Mouse (Mus musculus) lung, postnatal 36 days (tissue): ENCODE data around the gene Fbxw11.

ENCODE experiments used
- DNase-seq: peaks from one replicate; pipeline ENCODE4 v3.0.0; 2022; ENCODE audit warnings: mixed read lengths

Gene Fbxw11

DNA sequence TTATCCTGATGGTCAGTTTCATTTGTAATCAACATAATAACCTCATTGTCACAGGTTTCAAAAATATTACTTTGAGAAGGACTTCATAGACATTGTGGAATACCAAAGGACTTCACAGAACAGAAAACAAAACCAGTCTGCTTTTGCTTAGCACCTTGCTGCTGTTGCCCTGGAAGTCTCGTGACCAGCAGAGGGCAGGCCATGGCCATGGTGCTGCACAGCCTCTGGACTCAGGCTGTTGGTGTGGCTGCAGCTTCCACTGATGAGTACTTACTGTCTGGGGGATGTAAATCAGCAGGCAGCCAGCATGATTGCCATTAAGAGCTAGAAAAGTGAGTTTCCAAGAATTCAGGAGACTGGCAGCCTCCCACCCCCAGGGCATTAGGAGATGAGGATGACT is 16.8 kb upstream of the Fbxw11 start:
- peak; percentile 87 for DNase-seq

DNA sequence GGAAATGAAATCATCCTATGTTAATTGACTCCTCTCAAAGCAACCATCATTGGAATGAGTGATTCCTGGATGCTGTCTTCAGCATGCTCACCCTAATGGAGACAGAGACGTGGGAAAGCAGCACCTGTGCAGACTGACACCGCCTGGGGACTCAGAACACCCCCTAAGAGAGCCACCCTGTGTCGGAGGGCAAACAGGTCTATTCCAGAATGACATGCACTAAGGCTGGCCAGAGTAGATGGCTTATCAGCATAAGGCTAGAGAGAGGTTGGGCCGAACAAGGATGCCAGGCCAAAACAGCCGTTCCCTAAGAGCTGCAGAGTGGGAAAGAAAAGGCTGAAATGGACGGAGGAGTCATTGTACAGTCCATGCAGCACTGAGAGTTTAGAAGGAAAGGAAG is 16.4 kb upstream of the Fbxw11 start:
- DNase-seq = no peak

DNA sequence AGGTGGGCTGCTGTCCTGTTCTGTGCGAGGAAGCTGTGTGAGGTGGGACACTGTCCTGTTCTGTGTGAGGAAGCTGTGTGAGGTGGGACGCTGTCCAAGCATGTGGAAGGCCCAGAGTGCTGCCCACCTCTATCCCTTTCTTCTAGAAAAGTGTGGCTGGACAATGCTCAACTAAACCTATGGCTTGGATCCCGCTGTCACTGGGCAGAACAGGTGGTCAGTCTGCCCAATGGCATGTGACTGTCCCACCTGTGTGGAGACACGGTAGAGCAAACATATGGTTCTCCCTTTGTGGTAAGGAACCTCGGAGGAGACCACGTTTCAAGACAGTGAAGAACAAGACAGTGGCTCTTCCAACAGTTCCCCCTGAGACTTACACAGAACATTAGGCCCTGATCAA is 14.6 kb upstream of the Fbxw11 start:
- DNase-seq = no peak

DNA sequence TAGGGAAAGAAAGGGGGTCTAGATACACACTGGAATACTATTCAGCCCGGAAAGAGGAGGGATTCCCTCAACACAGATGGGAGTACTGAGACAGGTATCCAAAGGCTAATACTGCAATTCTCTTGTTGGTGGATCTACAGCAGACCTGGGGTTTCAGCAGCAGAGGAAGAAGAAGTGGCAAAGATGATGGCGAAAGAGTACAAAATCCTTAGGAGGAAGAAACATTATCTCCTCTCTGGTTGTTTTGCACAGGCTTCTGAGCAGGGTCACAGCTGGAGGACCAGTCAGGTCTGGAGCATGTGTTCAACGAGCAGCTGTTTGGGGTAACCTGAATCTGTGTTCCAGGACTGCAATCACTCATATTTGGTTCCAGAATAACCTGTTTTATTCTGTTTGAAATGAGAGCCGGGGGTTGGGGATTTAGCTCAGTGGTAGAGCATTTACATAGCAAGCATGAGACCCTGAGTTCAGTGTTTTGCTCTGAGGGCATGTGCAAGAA is 12.8 kb upstream of the Fbxw11 start:
- DNase-seq = no peak

DNA sequence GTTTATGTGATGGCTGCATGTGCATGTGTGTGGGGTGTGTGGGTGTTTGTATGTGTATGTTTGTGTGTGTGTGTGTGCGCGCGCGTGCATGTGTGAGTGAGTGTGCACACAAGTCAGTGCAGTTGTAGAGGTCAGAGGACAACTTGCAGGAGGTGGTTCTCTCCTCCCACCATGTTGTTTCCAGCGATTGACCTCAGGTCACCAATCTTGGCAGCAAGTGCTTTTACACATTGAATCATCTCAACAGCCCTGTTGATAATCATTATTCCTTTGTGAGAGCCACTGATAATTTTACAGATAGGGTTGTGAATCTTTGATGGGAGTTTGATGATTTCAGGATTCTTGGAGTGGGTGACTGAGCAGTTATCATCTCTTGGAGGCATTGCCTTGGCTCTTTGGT is 9.9 kb upstream of the Fbxw11 start:
- DNase-seq = no peak

DNA sequence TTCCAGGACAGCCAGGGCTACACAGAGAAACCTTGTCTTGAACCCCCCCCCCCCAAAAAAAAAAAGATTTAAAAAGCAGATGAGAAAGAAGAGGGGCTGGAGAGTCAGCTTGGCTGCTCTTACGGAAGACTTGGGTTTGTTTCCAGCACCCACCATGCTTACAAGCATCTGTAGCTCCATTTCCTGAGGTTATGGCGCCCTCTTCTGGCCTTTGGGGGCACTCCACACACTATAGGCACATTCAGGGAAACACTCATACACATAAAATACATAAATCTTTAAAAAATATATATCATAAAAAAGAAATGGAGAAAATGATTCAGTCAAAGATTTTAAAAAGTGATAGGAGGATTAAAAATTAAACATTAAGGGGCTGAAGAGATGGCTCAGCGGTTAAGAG is 9.0 kb upstream of the Fbxw11 start:
- DNase-seq = no peak

DNA sequence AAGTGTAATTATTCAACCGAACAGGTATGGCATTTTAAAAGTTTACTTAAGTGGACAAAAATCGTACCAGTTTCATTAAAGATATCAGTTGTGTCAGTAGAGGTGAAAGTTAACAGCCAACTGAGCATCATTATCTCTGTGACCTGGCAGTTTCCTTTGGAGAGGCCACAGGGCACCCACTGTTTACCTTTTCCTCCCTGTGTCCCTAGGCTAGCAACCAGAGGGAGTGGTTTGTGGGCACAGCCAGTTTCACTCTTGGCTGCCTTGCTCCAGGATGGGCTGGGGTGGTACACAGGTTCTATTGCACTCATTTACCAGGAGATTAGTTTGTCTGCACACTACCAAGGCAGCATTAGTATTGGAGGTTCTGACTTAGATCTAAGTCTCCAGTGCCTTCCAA is 8.4 kb upstream of the Fbxw11 start:
- no peak for DNase-seq

DNA sequence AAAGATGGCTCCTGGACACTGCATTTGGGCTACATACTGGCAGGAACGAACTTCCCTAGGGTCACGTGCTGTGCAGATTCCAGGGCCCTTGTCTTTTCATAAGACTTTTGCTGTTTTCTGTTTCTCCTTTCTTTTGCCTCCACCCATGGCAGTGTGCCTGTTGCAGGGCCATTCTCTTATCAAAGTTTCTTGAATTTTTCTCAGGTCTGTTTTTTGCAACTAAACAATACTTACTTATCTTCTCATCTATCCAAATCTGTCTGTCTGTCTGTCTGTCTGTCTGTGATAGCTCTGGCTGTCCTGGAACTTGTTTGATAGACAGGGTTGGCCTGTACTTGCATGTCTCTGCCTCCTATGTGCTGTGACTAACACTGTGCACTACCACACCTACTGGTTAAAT is 7.7 kb upstream of the Fbxw11 start:
- no peak for DNase-seq

DNA sequence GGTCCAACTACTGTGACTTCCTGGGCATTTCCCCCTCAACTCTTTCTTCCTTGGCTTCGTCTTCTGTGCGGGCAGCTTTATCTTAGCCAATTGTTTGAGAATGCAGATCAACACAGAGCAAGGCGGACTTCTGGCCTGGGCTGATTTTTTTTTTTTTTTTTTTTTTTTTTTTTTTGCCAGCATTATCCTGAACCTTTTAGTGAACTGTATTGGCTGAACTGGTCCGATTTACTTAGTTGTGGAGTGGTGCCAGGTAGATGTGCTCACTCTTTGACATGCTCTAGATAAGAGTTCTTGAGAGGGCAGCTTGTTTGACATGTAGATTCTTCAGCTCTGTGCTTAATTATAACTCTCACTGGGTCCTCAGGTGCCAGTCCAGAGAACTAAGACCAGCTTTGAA is 6.2 kb upstream of the Fbxw11 start:
- DNase-seq = peak; percentile 36

DNA sequence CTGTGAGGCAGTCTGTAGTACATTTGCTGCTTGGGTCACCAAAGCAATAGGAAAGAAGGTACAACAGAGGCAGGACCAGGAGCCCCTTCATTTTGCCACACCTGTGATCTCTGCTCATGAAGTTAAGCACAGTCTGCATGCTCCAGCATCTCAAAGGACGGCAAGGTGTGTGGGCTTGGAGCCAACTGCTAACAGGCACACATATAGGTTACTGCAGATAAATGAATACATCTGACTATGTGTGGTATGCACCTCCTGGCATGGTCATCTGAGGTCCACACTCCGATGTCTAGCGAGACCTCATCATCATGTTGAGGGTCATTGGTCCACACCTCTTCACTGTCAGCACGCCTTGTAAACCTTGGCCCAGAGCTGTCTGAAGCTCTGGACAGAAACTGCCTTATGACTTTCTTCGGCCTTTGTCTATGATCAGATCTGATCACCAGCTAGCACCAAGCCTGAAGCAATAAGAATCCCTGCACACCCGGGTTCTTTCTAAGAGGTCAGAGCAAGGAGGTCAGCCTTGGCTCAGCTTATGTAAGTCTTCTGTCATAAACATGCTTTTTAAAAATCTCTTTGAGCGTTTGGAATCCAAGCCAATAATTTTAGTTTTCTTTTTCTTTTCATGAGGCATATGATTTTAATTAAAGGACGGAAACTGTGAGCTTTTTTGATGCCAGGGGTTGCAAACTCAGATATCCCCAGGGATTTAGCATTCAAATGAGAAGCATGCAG is 3.8 kb upstream of the Fbxw11 start:
- no peak for DNase-seq

DNA sequence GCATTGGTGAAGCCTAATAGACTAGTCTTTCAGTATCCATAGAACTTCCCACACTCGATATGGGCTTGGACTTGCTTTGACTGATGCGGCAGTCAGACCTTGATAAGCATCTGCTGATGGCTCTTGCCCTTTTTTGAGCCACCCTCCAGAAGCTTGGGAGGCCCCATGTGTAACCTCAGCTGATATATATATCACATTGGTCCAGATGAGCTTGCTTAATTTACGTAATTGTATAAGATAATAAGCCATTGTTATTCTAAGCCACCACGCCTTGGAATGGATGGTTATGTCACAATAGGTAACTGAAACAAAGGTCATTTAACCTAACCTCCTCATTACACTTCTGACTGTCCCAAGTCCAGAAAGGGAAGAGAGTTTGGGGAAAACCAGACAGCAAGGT is 1.9 kb upstream of the Fbxw11 start:
- DNase-seq = no peak

DNA sequence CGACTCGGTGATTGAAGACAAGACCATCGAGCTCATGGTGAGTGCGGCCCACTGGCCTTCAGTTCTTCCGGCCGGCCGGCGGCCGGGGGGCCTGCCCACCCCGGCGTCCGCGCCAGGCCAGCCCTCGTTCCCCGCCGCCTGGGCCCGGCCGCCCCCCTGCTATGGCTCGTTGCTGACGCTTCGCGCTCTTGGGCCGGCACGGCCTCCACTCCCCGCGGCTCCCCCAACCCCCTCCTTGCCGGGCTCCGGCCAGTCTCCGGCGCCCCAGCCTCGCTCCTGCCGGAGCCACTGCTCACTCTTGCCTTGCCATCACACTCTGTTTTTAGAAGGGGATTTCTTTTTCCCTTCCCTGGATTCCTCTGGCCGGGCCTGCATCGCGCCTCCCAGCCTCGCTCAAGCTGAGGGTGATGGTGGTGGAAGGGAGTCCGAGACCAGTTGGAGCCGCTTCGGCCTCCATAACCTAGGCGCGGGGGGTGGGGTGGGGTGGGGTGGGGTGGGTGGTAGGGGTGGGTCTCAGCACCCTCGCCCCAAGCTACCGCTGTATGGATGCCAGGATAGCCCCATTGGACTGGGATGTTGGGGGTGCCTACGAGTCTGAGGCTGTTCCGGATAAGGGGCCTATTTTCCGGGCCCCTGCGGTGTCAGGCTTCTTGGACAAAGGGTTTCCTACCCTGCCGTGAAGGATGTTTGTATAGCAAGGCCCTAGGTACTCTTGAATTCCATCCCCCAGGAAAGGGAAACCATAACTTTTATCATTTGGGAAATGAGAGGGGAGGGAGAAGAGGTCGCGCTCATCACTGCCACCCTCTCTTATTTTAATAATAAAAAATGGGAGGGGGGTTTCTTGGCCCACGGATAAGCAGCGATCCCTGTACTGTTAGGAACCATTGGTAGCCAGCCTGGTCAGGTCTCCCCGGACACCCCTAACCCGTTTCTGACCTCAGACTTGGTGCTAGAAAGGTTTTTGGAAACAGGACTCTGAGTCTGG is 669 bp downstream of the Fbxw11 start:
- DNase-seq = no peak

DNA sequence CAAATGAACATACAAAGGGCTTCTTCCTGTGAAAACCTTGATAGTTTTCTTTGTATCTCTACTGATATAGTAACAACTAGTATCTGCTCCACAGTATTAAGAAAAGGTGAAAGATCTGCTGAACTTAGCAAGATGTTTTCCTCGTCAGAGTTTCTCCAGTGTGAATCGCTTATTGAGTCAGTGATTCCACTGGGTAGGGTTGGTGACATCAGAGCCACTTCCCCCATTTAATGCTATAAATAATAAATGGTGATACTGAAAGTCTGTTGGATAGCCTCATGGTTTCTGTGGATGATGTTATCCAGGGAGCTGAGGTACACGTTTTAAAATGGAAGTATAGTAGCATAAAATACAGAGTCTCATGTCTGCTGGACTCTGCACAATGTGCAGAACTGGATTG is 1.5 kb downstream of the Fbxw11 start:
- DNase-seq = peak; percentile 24

DNA sequence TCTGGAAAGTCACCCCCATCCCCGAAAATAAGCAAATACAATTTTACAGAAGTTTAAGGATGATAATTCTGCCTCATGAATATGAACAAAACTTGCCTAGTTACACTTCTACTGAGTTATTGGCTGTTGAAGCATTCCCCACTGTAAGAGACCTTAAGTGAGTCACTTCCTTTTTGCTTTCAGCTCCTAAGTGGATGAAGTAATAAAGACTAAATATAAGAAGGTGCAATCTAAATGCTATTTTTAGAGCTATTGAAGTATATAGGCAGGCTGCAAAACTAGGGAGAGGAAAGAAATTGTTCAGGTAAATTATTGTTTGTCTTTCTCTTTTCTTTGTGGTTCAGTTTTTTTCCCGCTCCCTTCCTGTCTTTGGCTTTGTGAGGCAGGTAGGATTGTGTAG is 4.7 kb downstream of the Fbxw11 start:
- DNase-seq = no peak

DNA sequence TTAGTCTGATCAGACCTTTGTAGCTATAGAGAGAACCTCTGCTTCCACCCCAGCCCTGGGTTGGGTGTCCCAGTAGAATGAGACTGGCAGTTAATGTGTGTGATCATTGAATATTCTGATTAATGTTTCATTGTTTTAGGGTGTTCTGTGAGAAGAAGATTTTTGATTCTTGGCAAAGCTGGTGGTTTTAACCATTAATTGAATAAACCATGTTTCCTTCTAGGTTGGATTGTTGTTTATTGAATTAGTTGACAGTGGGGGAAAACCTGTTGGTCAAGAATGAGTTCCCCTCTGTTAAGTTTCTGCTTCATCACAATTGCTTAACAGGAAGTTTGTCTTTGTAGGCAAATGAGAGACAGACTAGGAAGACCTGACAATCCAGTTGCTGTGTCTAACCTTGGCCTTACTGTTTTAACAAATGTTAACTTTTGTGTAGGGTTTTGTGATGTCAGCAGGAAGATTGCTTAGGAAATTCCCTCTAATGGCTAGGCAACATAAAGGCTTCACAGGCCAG is 7.8 kb downstream of the Fbxw11 start:
- no peak for DNase-seq

DNA sequence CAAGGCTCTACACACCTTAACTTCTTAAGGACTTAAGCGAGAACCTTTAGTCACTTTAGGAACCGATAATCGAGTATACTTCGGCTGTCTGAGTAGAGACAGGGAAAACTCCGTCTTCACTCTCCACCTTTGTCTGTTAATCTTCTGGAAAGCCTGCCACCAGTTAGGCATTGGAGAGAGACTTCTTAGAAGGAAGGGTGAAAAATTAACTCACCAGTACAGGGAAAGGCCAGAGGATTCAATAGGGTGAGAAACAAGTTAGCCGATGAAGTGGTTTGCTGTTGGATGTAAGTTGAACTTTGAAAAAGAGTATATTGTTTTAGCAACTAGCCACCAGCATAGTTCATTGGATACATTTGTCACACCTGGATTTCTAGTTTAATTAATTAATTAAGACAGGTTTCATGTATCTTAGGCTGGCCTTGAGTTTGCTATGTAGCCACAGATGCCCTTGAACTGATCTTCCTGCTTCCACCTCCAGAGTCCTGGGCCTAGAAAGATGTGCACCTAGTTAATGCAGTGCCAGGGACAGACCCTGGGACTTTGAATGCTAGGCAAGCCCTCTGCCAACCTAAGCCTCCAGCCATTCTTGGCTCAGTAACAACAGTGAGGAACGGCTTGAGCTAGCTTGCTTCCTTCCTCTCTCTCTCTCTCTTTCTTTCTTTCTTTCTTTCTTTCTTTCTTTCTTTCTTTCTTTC is 8.5 kb downstream of the Fbxw11 start:
- no peak for DNase-seq

DNA sequence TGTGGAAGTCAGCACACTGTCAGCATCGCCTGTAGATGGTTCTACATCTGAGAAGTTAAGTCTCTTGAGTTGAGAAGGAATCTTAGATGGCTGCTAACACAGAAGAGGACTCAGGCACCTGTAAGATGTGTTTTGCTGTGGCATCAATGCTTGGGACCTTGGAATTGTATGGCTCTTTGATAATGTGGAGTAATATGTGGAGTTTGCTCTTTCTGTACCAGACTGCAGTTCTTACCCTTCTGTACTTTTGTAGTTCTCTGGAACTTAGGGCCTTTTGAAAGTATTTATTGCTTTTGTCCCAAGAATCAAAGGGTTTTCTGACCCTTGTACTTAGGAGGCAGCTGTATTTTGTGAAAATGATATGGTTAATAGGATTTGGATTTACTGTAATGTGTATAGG is 9.2 kb downstream of the Fbxw11 start:
- DNase-seq = no peak

DNA sequence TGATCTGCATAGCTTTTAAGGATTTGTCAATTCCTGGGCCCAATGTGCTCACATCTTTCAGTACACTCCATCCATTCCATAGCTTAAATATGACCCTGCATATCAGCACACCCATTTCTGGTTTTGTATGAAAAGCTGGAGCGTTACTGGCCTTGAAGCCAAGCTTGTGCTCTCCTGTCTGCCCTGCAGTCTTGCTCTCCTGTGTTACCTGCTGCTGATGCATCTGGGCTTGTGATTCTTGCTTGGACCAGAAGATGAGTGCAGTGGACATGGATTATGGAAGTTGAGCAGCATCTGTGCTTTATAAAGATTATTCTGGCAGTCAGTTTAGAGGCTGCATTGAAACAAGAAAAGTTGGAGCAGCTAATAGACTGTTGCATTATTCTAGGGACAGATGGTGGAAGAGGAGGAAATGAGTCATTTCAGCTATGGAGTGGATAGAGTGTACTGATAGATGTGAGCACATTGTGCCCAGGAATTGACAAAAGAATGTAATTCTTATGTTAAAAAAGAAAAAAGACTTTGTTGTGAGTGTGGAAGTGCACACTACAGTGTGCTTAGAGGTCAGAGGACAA is 19.6 kb downstream of the Fbxw11 start:
- DNase-seq = no peak

DNA sequence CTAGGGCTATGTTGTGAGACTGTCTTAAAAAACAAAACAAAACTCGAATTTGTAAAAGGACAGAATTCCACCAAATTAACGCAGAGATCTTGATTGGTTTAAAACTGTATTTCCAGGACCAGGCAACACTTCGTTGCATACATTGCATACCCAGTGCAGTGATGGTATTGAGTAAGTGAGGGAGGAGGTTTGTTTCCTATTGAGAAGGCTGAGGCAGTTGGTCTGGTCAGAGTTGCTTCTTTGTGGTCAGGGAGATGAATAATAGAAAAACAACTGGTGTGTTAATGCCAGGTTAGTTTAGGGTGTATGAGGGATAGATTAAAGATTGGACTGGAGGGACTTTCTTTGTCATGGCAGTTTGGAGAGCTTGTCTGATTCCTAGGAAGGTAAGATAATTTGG is 23.1 kb downstream of the Fbxw11 start:
- DNase-seq = no peak

DNA sequence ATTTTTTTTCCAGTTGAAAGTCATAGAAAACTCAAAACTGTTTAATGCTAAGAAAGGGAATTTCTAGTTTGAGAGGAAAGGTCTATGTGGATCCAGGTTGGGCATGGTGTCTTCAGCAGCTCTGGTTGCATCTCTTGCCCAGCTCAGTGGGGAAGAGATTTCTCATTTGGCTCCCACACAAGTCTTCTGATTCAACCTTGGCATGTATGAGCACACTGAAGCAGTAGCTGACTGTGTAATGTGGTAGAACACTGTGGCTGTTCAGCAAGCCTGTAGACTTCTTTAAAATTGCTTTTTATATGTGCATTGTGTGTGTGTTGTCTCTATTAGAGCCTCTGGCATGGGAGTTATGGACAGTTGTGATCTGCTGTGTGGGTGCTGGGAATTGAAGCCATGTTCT is 24.5 kb downstream of the Fbxw11 start:
- no peak for DNase-seq

DNA sequence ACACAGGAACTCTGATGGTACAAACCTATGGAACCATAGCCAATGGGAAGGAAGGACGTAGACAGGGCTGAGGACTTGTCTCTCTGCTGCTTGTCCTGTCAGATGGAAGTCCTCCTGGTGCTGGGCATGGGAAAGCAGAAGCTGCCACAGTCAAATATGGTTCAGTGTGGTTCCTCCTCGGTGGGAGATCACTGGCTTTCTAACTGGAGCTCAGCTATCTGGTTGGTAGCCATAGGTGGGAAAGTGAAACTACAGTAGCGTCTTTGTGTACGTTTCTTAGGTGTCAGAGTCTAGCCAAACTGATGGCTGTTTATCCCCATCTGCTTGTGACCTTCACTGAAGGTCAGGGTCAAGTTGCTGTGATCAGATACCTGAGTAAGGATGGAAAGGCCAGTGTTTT is 29.0 kb downstream of the Fbxw11 start:
- DNase-seq = no peak

DNA sequence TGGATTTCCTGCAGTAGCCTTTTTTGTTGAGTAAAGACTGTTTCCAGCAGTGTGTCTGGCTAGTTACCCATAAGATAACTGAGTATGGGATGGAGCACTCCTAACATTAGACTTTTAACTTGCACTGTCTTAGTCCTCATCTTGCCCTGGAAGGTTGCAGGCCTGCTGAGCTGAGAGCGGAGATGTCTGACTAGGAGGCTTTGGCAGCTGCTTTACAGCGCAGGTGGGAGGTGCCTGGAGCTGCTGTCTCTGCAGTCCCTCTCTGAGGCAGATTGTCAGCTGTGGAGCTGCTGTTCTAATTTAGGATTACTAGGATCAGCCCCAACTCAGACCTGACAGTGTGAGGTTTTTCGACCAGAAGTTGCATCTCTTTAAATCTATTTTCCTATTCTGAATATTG is 34.3 kb downstream of the Fbxw11 start:
- DNase-seq = no peak

DNA sequence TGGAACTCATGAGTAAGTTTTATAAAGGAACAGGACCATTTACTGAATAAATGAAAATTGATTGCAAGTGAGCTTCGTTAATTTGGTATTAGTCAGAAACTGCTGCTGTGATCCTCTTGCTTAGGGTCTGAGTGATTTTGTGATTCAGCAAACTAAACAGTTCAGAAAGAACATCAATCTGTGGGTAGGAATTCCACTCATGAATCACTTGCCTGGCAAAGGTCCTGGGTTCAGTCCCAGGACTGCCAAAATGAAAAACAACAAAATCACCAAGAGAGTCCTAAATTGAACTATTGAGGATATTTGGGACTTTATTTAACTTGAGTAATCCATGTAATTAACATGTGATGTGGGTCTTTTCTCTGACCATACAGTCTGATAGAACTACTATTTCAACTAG is 35.3 kb downstream of the Fbxw11 start:
- no peak for DNase-seq
